Mouse (Mus musculus): ENCODE measurements around the gene Fabp1.

Gene Fabp1

GRCm38 (mm10) chr6:71212471-71212870 lies 12.8 kb downstream of the Fabp1 start:
- DNase-seq (ENCODE audit: low read depth) = no peak

DNA sequence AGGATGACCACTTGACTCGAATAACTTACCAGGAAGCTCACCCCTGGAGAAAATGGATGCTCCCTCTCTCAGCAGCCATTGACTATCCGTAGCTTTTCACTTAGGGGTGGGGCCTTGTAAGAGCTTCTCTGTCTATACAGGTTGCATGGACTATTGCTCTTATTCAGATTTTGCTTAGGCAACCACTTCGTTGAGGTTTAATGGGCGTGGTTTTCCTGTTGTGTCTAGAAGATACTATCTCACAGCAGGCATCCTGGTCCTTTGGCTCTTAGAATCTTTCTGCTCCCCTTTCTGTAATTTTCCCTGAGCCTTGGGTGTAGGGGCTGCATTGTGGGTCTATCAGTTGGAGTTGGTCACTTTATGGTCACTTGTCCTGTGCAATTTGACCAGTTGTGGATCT lies 21.9 kb downstream of the Fabp1 start:
- DNase-seq (ENCODE audit: low read depth) = peak; percentile 7

- no peak for DNase-seq (ENCODE audit: low read depth)
Measured at GRCm38 (mm10) chr6:71224184-71224943, 24.7 kb downstream of the Fabp1 start.

DNA sequence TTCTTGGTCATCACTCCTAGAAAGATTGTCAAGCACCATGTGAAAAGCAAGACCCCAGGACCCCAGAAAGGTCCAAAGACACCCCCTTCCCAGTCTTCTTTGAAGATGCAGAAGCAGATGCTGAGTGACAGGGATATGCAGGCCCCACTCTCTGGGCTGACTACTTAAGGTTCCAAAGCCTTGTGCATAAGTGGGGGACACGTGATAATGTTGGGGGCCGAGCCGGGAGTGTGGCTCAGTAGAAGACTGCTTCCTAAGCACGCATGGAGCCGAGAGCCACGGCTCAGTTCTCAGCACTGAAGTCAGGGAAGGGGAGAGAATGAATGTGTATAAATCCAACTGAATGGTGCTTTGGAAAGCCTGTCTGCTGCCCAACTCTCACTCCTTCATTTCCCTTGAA lies 26.9 kb downstream of the Fabp1 start:
- DNase-seq (ENCODE audit: low read depth) = no peak

- DNase-seq (ENCODE audit: low read depth) = no peak
Measured at GRCm38 (mm10) chr6:71227157-71227770, 27.6 kb downstream of the Fabp1 start.

DNA sequence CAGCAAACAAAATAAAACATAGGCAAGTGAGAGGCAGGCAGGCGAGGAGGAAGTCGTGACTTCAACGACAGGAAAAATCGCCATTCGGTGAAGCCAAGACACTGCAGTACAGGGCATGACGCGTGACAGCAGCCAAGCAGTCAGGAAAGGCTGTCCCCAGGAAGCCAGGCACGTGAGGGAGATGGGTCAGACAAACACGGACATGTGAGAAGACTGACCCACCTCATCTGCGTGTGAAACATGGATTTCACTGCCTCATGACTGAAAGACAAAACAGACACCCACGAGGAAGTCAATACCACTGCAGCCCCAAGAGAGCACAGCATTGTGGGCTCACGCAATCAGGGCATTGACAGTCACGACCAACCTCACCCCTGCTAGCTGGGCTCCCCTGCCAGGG lies 35.5 kb downstream of the Fabp1 start:
- DNase-seq (ENCODE audit: low read depth) = no peak

- DNase-seq (ENCODE audit: low read depth) = no peak
Measured at GRCm38 (mm10) chr6:71235944-71236343, 36.3 kb downstream of the Fabp1 start.

DNA sequence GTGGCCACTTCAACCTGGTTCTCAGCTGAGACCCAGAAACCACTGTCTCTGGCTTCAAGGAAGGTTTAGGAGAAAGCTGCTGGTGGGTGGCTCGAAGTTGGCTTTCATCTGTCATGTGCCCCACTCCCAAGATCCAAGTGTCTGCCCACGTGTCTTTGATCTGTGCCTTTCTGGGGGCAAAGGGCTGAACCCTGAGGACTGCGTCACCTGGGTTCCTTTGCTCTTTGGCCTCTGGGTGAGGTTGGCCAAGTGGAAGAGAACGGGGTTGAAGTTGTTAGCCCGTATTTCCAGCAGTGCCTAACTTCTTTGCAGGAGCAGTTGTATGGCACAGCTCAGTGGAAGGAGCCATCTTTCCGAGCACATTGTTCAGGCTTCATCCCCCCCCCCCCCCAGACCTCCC lies 36.9 kb downstream of the Fabp1 start:
- DNase-seq (ENCODE audit: low read depth) = no peak

DNA sequence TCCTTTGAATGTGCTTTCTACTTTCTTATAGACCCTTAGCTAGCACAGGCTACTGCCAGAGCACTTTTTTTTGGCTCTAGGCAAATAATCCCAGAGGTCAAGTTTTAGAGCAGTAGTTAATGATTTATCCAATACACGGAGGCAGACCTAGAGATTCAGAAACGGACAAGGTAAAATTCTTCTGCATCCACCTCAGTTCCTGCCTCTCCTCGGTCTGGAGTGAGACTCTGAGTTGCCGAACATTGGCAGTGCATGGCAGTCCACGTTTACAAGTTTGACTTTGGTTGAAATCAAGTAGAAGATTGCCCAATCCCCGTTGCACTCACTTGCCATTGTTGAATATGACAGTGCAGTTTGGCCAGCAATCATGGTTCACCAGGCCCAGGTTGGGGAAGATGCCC lies 37.4 kb downstream of the Fabp1 start:
- DNase-seq (ENCODE audit: low read depth) = no peak

- DNase-seq (ENCODE audit: low read depth) = no peak
Measured at GRCm38 (mm10) chr6:71239069-71239750, 39.6 kb downstream of the Fabp1 start.

- no peak for DNase-seq (ENCODE audit: low read depth)
Measured at GRCm38 (mm10) chr6:71240831-71241230, 41.2 kb downstream of the Fabp1 start.

DNA sequence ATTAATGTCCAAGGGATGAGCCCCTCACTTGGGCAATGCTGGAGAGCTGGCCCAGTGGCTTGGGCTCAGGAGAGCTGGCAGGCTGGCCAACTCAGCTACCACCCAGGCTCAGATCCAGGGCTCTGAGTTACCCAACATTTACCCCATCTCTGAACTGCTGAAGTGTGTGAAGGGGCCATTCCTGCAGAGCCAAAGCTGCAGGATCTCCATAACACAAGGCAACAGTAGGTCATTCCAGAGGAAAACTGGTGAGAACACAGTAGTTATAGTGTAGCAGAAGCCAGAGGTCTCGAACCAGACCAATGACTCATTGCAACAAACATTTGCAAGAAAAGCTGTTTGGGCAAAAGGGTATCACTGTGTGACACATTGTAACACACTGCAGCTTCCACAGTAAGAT lies 43.2 kb downstream of the Fabp1 start:
- no peak for DNase-seq (ENCODE audit: low read depth)

DNA sequence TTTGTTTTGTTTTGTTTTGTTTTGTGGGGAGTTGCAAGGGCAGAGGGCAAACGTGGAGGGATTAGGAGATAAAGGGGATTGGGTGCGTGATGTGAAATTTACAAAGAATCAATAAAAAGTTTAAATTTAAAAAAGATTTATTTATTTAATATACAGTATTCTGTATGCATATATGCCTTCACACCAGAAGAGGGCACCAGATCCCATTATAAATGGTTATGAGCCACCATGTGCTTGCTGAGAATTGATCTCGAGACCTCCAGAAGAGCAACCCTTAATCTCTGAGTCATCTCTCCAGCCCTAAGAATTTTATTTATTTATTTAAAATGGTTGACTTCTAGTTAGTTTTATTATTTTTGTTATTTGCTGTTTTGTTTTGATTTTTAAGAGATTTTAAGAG lies 43.6 kb downstream of the Fabp1 start:
- no peak for DNase-seq (ENCODE audit: low read depth)

DNA sequence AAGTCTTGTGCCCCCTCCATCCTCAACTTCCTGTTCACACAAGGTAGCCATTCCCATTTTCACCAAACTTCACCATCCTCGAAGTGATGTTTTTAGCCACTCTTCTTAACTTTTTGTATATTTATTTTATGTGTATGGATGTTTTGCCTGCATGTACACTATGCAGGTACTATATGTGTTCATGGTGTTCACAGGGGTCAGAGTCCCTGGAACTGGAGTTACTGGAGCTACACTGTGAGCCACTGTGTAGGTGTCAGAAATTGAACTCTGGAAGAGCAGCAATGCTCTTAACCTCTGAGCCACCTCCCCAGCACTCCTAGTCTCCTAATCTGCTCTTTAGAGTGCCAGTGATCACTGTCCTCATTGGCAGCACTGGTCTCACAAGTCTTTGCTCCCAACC lies 48.8 kb downstream of the Fabp1 start:
- no peak for DNase-seq (ENCODE audit: low read depth)

GRCm38 (mm10) chr6:71249615-71250014 lies 50.0 kb downstream of the Fabp1 start:
- DNase-seq (ENCODE audit: low read depth) = no peak

- no peak for DNase-seq (ENCODE audit: low read depth)
Measured at GRCm38 (mm10) chr6:71250951-71251350, 51.3 kb downstream of the Fabp1 start.

DNA sequence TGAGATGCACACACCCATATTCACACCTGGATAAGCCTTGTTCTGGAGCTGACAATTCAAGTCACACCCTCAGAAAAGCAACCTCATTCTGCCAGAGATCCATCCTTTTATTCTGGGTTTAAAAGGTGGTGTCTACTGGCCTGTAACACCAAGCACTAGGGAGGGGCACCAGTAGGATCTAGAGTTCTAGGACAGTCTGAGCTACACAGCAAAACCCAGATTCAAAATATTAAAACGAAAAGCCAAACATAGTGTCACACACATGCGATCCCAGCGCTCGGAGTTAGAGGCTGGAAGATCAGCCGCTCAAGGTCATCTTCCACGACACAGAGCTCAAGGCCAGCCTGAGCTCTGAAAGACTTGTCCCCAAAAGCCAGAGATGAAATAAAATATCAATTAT lies 54.8 kb downstream of the Fabp1 start:
- DNase-seq (ENCODE audit: low read depth) = no peak
